12 mouse cellular contexts compared by ENCODE assay signal in the genomic region with DNA sequence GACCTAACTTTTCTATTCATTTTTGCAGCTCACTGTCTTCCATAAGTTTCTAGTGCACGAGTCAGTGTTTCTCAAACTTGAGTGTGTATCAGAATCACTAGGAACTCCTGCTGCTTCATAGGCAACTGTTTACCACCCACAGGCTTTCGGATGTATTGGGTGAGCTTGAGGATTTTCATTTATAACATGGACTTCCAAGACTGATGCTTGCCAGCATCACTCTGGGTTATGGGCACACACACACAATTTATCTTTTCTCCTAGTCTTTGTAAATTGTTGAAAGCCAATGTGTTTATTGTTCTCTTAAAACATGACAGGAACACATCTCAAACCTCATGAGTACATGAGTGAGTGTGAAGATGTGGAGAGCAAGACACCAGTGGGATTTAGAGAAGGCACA.
"Had no signal": no experiment of that assay in that cellular context is flagged by ENCODE, and none has a peak within 500 bp of the region (broad histone marks: within the 10 kb centered on the region; RNA-seq: fewer than 3 reads in every experiment).

No protein-coding gene starts in this region.

- H3K36me3 ChIP-seq: limb, embryonic 10.5 days; liver, embryonic 15.5 days; midbrain, embryonic 15.5 days had no signal

- H3K9ac ChIP-seq: liver, embryonic 15.5 days; midbrain, embryonic 15.5 days had no signal

- H3K4me3 ChIP-seq: left cerebral cortex, adult 2 months; limb, embryonic 10.5 days; liver, embryonic 15.5 days; midbrain, embryonic 15.5 days had no signal

- H3K27me3 ChIP-seq: liver, embryonic 15.5 days; midbrain, embryonic 15.5 days had no signal

- H3K4me1 ChIP-seq: limb, embryonic 10.5 days; liver, embryonic 15.5 days had no signal

- H3K27ac ChIP-seq: left cerebral cortex, adult 2 months; limb, embryonic 10.5 days; liver, embryonic 15.5 days had no signal

- H3K4me2 ChIP-seq: liver, embryonic 11.5 days; liver, embryonic 15.5 days; midbrain, embryonic 15.5 days had no signal

- H3K9me3 ChIP-seq: limb, embryonic 10.5 days; liver, embryonic 15.5 days; midbrain, embryonic 15.5 days had no signal

- DNase-seq: kidney, adult 8-10 months; kidney, postnatal 25 days; right cerebral cortex, adult 18-20 months; right cerebral cortex, postnatal 25 days; thymus, postnatal 4 days had no signal

- ATAC-seq: inflammation-experienced regulatory T-cells, adult 6 months; intestine, postnatal 0 days had no signal
